Mouse (Mus musculus): ENCODE measurements at regions not wholly inside any gene's neighbourhood (a gene's known extent, or its start where the extent isn't known, plus 50 kb on each side); places are given as distances from the start of the nearest gene placed in this dataset.

DNA sequence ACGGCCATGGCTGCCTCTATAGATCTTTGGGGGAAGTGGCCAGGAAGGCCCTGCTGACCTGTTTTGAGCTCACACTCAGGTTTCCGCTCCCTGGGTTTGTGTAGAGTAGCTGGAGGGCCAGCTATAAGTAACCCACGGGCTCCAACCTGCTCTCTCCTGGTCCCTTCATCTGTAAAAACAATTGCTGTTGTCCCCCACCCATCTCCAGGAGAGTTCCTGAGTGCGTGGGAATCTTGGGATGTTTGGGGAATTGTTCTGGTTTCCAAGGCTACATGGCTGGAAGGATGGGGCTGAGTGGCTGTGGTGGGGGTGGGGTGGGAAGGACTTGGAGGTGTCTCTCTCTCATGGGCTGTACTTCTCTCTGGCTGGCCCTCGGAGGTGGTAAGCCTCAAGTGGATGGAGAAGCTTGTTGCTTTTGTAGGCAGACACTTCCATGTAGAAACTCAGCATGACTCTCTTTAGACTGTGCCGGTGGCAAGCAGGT, 86.0 kb downstream of the Ackr3 start:
- TF ChIP-seq CTCF (IDR thresholded peaks at IDR 0.05; ENCODE audit: borderline replicate concordance, extremely low read depth, insufficient read depth, insufficient read length) (no peak), POLR2A (IDR thresholded peaks at IDR 0.05; ENCODE audit: borderline replicate concordance, extremely low read depth, insufficient read depth, insufficient read length, poor library complexity, severe bottlenecking) (no peak)
- DNase-seq (ENCODE audit: low read depth) = peak; percentile 44

DNA sequence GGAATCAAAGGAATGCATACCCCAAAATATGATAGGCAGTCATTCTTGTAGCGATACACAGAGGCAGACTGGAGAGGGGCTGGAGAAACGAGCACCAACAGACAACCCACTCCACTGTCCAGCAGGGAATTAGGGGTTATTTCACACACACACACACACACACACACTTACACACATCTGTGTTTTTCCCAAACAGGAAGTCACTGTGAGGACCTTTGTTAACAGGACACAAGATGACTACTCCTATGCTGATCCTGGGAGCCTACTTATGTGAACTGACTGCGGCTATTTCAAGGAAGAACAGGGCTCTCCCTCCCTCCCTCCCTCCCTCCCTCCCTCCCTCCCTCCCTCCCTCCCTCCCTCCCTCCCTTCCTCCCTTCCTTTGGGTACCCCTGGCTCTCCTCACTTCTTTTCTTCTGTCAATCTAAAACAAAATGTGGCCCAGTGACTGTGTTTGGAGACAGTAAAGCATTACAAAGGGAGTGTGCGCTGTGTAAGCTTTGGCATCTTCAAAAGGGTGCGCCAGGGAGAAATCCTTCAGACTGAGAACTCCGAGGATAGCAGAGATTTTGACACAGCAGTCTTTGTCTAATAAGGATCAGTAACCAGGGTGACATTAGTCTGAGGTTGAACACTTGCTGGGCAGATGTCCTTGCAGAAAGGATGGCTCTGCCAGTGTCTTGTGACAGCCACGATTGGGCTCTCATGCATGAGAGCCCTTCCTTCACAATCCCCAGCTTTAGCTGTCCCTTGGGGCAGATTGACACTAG, 86.8 kb downstream of the Ackr3 start:
- TF ChIP-seq CTCF (IDR thresholded peaks at IDR 0.05; ENCODE audit: borderline replicate concordance, extremely low read depth, insufficient read depth, insufficient read length) = no peak
- TF ChIP-seq POLR2A (IDR thresholded peaks at IDR 0.05; ENCODE audit: borderline replicate concordance, extremely low read depth, insufficient read depth, insufficient read length, poor library complexity, severe bottlenecking) = no peak
- DNase-seq (ENCODE audit: low read depth) = peak; percentile 77

DNA sequence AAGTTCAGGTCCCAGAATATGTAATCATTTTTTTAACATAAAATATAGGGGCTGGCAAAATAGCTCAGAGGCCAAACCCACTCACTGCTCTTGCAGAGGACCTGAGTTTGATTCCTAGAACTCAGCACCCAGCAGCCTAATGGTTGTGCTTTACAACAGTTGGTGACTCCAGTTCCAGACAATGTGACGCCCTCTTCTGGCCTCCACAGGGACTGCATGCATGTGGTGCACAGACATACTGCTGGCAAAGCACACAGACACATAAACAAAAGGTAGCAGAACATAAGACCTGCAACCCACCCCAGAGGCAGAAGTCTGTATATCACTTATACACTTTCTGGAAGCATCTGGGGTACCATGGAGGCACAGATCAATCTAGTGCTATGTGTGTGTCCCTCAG, 87.5 kb downstream of the Ackr3 start:
- TF ChIP-seq CTCF (IDR thresholded peaks at IDR 0.05; ENCODE audit: borderline replicate concordance, extremely low read depth, insufficient read depth, insufficient read length) (peak; percentile 39; the same call in 1 of the 2 replicates), POLR2A (IDR thresholded peaks at IDR 0.05; ENCODE audit: borderline replicate concordance, extremely low read depth, insufficient read depth, insufficient read length, poor library complexity, severe bottlenecking) (no peak)
- DNase-seq (ENCODE audit: low read depth) = no peak

DNA sequence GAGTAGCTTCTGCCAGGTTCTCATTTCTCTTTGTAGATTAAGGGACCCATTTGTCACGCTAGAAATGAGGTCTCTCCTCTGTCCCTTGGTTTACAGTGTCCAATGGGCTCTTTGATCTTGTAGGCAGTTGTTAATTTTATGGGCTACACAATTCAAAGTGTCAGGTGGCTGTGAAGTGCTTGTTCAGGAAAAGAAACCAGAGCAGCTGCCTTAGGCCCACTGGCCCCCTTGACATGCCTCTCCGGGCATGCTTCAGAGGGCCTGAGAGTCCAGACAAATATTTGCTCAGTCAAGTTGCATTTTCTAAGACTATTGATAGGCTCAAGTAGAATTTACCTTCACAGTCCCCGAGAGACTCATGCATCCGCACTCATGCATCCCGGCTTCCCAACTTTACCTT, 94.0 kb downstream of the Ackr3 start:
- TF ChIP-seq POLR2A (IDR thresholded peaks at IDR 0.05; ENCODE audit: borderline replicate concordance, extremely low read depth, insufficient read depth, insufficient read length, poor library complexity, severe bottlenecking) (no peak), CTCF (IDR thresholded peaks at IDR 0.05; ENCODE audit: borderline replicate concordance, extremely low read depth, insufficient read depth, insufficient read length) (no peak)
- DNase-seq (ENCODE audit: low read depth) = no peak

DNA sequence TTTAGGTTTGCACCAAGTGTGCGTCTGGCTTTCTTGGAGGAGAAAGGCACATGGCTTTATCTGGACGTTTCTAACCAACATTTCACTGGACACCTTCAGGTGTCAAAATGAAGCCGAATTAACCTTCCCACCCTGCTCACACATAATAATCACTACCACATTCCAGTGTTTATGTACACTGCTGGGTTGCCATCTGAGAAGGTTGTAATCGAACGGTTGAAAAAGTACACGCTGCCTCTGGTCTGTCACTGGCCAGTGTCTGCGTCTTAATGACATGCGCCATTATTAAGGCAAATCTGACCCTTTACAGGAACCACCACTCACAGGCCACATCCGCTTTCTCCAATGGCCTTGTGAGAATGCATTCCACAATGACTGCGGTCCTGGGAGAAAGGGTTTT, 96.4 kb downstream of the Ackr3 start:
- no peak for DNase-seq (ENCODE audit: low read depth)
- no peak for TF ChIP-seq POLR2A (IDR thresholded peaks at IDR 0.05; ENCODE audit: borderline replicate concordance, extremely low read depth, insufficient read depth, insufficient read length, poor library complexity, severe bottlenecking)
- no peak for TF ChIP-seq CTCF (IDR thresholded peaks at IDR 0.05; ENCODE audit: borderline replicate concordance, extremely low read depth, insufficient read depth, insufficient read length)

DNA sequence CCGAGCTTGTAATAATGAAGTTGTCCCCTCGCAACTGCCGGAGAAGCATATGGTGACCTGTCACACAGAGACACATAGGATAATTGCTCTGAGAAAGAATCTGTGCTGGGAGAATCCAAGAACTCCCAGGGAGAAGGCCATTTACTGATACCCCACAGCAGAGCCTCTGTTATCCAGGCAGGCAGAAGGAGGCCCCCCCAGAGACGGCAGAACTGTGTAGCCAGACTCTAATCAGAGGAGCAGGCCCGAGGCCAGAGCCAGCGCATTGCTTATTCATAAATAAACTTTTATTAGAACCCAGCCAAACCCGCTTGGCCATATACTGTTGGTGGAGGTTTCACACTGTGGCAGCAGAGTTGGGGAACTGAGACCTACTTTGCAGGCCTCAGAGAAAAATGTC, 100.6 kb downstream of the Ackr3 start:
- TF ChIP-seq CTCF (IDR thresholded peaks at IDR 0.05; ENCODE audit: borderline replicate concordance, extremely low read depth, insufficient read depth, insufficient read length) = no peak
- TF ChIP-seq POLR2A (IDR thresholded peaks at IDR 0.05; ENCODE audit: borderline replicate concordance, extremely low read depth, insufficient read depth, insufficient read length, poor library complexity, severe bottlenecking) = no peak
- peak; percentile 82 for DNase-seq (ENCODE audit: low read depth)

DNA sequence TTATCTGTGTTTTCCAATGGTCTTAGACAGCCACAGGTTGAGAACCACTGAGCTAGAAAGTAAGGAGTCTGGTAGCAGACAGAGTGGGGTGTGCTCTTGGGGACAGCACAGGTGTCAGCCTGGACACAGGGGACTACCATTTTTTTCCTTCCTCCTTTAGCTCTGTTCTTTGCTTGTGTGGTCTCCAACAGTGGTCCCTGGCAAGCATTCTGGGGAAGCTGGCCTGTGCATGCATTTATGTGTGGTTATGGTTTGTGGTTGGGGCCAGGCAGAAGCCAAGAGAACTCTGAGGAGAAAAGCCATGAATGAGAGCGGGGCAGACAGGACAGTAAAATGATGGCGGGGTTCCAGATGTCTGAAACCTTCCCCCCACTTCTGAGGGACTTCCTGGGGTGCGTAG, 107.2 kb downstream of the Ackr3 start:
- no peak for DNase-seq (ENCODE audit: low read depth)
- TF ChIP-seq POLR2A (IDR thresholded peaks at IDR 0.05; ENCODE audit: borderline replicate concordance, extremely low read depth, insufficient read depth, insufficient read length, poor library complexity, severe bottlenecking) (no peak), CTCF (IDR thresholded peaks at IDR 0.05; ENCODE audit: borderline replicate concordance, extremely low read depth, insufficient read depth, insufficient read length) (no peak)

DNA sequence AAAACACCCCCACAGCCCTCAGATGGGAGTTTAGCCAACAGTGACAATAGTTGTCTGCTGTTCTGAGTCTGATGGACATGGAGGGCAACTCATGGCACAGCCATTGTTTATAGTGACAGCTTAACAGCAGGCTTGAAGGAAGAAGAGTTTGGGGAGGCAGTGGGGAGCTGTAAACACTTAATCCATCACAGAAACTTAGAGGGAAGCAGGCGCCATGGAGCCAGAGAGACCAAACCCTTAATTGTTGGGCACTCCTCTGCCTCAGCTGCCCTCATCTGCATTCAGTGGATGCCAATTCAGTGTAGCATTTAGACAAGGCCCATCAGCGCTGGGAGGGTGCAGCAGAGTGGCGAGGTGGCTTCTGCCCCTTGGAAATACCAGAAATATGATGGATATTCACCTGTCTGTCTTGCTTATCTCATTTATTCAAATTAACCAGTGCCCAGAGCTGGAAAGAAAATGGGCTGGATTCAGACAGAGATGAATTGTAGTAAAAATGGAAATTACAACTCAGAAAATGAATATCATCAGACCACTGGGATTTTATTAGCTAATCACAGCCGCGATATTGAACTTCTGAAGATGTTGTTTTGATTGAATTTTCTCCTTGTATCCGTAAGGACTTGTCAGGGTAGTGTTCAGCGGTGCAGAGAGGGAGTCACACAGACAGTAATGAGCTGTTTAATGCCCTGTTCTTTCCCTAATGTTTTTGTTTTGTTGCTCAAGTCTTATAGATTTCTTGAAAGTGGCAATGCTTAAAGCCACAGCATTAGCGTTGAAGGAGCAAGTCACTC, 108.1 kb downstream of the Ackr3 start:
- TF ChIP-seq POLR2A (IDR thresholded peaks at IDR 0.05; ENCODE audit: borderline replicate concordance, extremely low read depth, insufficient read depth, insufficient read length, poor library complexity, severe bottlenecking) (no peak), CTCF (IDR thresholded peaks at IDR 0.05; ENCODE audit: borderline replicate concordance, extremely low read depth, insufficient read depth, insufficient read length) (no peak)
- DNase-seq (ENCODE audit: low read depth) = peak; percentile 70

DNA sequence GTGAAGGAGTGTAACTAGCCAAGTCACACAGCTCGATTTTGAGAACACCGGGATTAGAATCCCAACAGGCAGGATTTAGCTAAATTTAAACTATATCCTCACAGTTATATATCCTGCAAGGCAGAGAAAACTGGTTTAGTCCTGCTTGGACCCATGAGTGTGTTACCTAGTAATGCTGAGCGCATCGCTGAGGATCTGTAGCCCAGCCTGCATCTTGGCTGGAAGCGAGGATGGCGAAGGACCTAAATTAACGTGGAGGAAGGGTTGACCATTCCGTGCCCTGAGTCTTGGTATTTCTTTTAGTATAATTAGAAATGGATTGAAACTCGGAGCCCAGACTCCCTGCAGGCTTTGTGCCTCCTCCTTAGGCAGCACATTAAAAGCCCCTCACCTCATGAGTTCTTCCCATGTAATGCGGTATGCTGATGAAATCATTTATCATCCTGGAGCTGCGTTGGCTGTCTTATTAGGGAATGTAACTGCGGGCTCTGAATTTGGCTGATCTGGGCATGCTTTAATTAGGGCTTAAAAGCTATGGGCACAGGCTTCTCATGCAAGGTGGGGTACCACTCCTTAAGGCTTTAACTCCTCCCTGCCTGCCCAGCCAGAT, 110.1 kb downstream of the Ackr3 start:
- TF ChIP-seq CTCF (IDR thresholded peaks at IDR 0.05; ENCODE audit: borderline replicate concordance, extremely low read depth, insufficient read depth, insufficient read length) = no peak
- peak; percentile 57 for DNase-seq (ENCODE audit: low read depth)

DNA sequence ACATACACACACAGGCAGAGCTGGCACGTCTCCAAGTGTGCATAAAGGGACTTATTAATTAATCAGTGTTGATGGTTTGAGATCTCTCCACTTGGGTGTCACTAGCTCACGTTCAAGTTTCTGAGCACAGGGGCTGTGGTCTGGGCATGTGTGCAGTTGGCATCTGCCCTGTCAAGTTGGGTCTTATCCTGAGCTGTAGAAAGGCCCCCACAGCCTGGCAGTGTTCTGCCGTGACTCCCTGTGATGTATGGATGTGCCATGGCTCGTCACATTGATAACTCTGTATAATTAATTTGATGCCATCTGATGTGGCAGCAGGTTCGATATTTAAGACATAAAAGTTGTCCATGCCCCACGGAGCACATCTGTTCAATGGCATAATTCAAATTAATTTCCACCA, 114.1 kb downstream of the Ackr3 start:
- DNase-seq (ENCODE audit: low read depth) = peak; percentile 86
- TF ChIP-seq POLR2A (IDR thresholded peaks at IDR 0.05; ENCODE audit: borderline replicate concordance, extremely low read depth, insufficient read depth, insufficient read length, poor library complexity, severe bottlenecking) (no peak), CTCF (IDR thresholded peaks at IDR 0.05; ENCODE audit: borderline replicate concordance, extremely low read depth, insufficient read depth, insufficient read length) (no peak)

DNA sequence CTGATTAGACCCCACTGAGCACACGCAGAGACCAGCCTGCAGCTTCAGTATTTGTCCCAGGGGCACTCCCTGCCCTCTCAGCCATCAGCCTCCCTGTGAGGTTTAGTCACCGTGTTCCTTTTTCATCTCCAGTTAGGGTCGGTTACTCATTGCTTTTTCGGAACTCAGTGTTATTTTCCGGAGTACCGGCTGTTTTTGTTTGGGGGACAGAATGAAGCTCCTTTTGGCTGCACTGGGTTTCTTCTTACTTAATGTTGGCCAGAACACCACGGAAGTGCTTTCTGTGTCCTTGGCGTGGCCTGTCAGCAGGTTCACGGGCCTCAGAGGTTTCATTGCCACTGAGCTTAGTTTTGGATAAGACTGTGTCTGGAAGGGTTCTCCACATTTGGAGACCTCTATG, 114.7 kb downstream of the Ackr3 start:
- TF ChIP-seq POLR2A (IDR thresholded peaks at IDR 0.05; ENCODE audit: borderline replicate concordance, extremely low read depth, insufficient read depth, insufficient read length, poor library complexity, severe bottlenecking) (no peak), CTCF (IDR thresholded peaks at IDR 0.05; ENCODE audit: borderline replicate concordance, extremely low read depth, insufficient read depth, insufficient read length) (no peak)
- DNase-seq (ENCODE audit: low read depth) = no peak
